Mouse (Mus musculus): ENCODE measurements around the gene Olfr559. TPM values are rescaled to one million over a fixed set of nuclear protein-coding genes. Genes with fewer than 3 reads are reported as not detected.

Gene Olfr559
- polyA plus RNA-seq (2012; rRNA removed): not detected in 2 replicates

GRCm38 (mm10) chr7:102727391-102727790 lies at the start of gene Olfr559:
Gene Olfr559 (minus strand): TSS chr7:102727491.
- TF ChIP-seq POLR2A (IDR thresholded peaks at IDR 0.05; ENCODE audit: extremely low read depth, insufficient read depth, low read length) (no peak), CTCF (IDR thresholded peaks at IDR 0.05; ENCODE audit: extremely low read depth, insufficient read depth, low read length) (no peak)

GRCm38 (mm10) chr7:102770921-102771320 lies 43.6 kb upstream of the Olfr559 start, which contains the start of gene Olfr561:
Gene Olfr561 (plus strand): TSS chr7:102771221.
- TF ChIP-seq POLR2A (IDR thresholded peaks at IDR 0.05; ENCODE audit: extremely low read depth, insufficient read depth, low read length): no peak
- no peak for TF ChIP-seq CTCF (IDR thresholded peaks at IDR 0.05; ENCODE audit: extremely low read depth, insufficient read depth, low read length)
- no peak within 1 kb of the TSS for H3K4me3 ChIP-seq (ENCODE audit: insufficient read depth, low read length)
- H3K4me1 ChIP-seq (ENCODE audit: control insufficient read depth, insufficient read depth, low read length): no peaks in the 10 kb centered on the region
- H3K27ac ChIP-seq (ENCODE audit: insufficient read depth, low read length): no peak within 1 kb of the TSS

More at GRCm38 (mm10) chr7:102727391-102727790, at the start of gene Olfr559:
- Histone ChIP-seq H3K4me3 (ENCODE audit: insufficient read depth, low read length) (no peak within 1 kb of the TSS), H3K4me1 (ENCODE audit: control insufficient read depth, insufficient read depth, low read length) (no peaks in the 10 kb centered on the region), H3K27ac (ENCODE audit: insufficient read depth, low read length) (no peak within 1 kb of the TSS)

- Histone ChIP-seq H3K4me1 (ENCODE audit: control insufficient read depth, insufficient read depth, low read length) (no peaks in the 10 kb centered on the region), H3K27ac (ENCODE audit: insufficient read depth, low read length) (no peak within 1 kb of the TSS), H3K4me3 (ENCODE audit: insufficient read depth, low read length) (no peak within 1 kb of the TSS)
- TF ChIP-seq POLR2A (IDR thresholded peaks at IDR 0.05; ENCODE audit: extremely low read depth, insufficient read depth, low read length) (no peak), CTCF (IDR thresholded peaks at IDR 0.05; ENCODE audit: extremely low read depth, insufficient read depth, low read length) (no peak)
These were observed 32.0 kb upstream of the Olfr559 start, which contains the start of the genes Olfr560 and Olfr78 for GRCm38 (mm10) chr7:102759266-102759665. Gene Olfr560 (minus strand): TSS chr7:102759366. Gene Olfr78 (minus strand): TSS chr7:102759471.

- no peak overlapping the region for H3K4me3 ChIP-seq (ENCODE audit: insufficient read depth, low read length)
- H3K4me1 ChIP-seq (ENCODE audit: control insufficient read depth, insufficient read depth, low read length): no peaks in the 10 kb centered on the region
- peak; percentile 10; the same call in 1 of the 2 replicates for TF ChIP-seq CTCF (IDR thresholded peaks at IDR 0.05; ENCODE audit: extremely low read depth, insufficient read depth, low read length)
- no peak for TF ChIP-seq POLR2A (IDR thresholded peaks at IDR 0.05; ENCODE audit: extremely low read depth, insufficient read depth, low read length)
- H3K27ac ChIP-seq (ENCODE audit: insufficient read depth, low read length): no peak overlapping the region
These were observed 24.8 kb upstream of the Olfr559 start for GRCm38 (mm10) chr7:102752086-102752485.

GRCm38 (mm10) chr7:102737705-102738104 lies 10.4 kb upstream of the Olfr559 start:
- Histone ChIP-seq H3K4me3 (ENCODE audit: insufficient read depth, low read length) (no peak overlapping the region), H3K4me1 (ENCODE audit: control insufficient read depth, insufficient read depth, low read length) (no peaks in the 10 kb centered on the region), H3K27ac (ENCODE audit: insufficient read depth, low read length) (no peak overlapping the region)
- TF ChIP-seq POLR2A (IDR thresholded peaks at IDR 0.05; ENCODE audit: extremely low read depth, insufficient read depth, low read length) (no peak), CTCF (IDR thresholded peaks at IDR 0.05; ENCODE audit: extremely low read depth, insufficient read depth, low read length) (no peak)

GRCm38 (mm10) chr7:102733793-102734192 lies 6.5 kb upstream of the Olfr559 start:
- no peaks in the 10 kb centered on the region for H3K4me1 ChIP-seq (ENCODE audit: control insufficient read depth, insufficient read depth, low read length)
- H3K27ac ChIP-seq (ENCODE audit: insufficient read depth, low read length): no peak overlapping the region
- no peak for TF ChIP-seq POLR2A (IDR thresholded peaks at IDR 0.05; ENCODE audit: extremely low read depth, insufficient read depth, low read length)
- no peak for TF ChIP-seq CTCF (IDR thresholded peaks at IDR 0.05; ENCODE audit: extremely low read depth, insufficient read depth, low read length)
- H3K4me3 ChIP-seq (ENCODE audit: insufficient read depth, low read length): no peak overlapping the region

GRCm38 (mm10) chr7:102718970-102719369 lies 8.3 kb downstream of the Olfr559 start, which contains the start of gene Olfr33:
Gene Olfr33 (minus strand): TSS chr7:102719070.
- Histone ChIP-seq H3K27ac (ENCODE audit: insufficient read depth, low read length) (no peak within 1 kb of the TSS), H3K4me3 (ENCODE audit: insufficient read depth, low read length) (no peak within 1 kb of the TSS), H3K4me1 (ENCODE audit: control insufficient read depth, insufficient read depth, low read length) (no peaks in the 10 kb centered on the region)
- TF ChIP-seq POLR2A (IDR thresholded peaks at IDR 0.05; ENCODE audit: extremely low read depth, insufficient read depth, low read length) (no peak), CTCF (IDR thresholded peaks at IDR 0.05; ENCODE audit: extremely low read depth, insufficient read depth, low read length) (no peak)

- H3K27ac ChIP-seq (ENCODE audit: insufficient read depth, low read length): no peak within 1 kb of the TSS
- no peak for TF ChIP-seq POLR2A (IDR thresholded peaks at IDR 0.05; ENCODE audit: extremely low read depth, insufficient read depth, low read length)
- no peak within 1 kb of the TSS for H3K4me3 ChIP-seq (ENCODE audit: insufficient read depth, low read length)
- H3K4me1 ChIP-seq (ENCODE audit: control insufficient read depth, insufficient read depth, low read length): no peaks in the 10 kb centered on the region
These were observed 25.4 kb downstream of the Olfr559 start, which contains the start of gene Olfr558 for GRCm38 (mm10) chr7:102701915-102702314. Gene Olfr558 (plus strand): TSS chr7:102702215.

GRCm38 (mm10) chr7:102698461-102698860 lies 28.8 kb downstream of the Olfr559 start:
- Histone ChIP-seq H3K4me3 (ENCODE audit: insufficient read depth, low read length) (no peak overlapping the region), H3K4me1 (ENCODE audit: control insufficient read depth, insufficient read depth, low read length) (no peaks in the 10 kb centered on the region), H3K27ac (ENCODE audit: insufficient read depth, low read length) (no peak overlapping the region)
- TF ChIP-seq CTCF (IDR thresholded peaks at IDR 0.05; ENCODE audit: extremely low read depth, insufficient read depth, low read length) (no peak), POLR2A (IDR thresholded peaks at IDR 0.05; ENCODE audit: extremely low read depth, insufficient read depth, low read length) (no peak)

GRCm38 (mm10) chr7:102695358-102696125 lies 31.7 kb downstream of the Olfr559 start, which contains the start of gene Olfr557:
Gene Olfr557 (plus strand): TSS chr7:102695910.
- Histone ChIP-seq H3K27ac (ENCODE audit: insufficient read depth, low read length) (no peak within 1 kb of the TSS), H3K4me3 (ENCODE audit: insufficient read depth, low read length) (no peak within 1 kb of the TSS)
- TF ChIP-seq CTCF (IDR thresholded peaks at IDR 0.05; ENCODE audit: extremely low read depth, insufficient read depth, low read length) (peak; percentile 76), POLR2A (IDR thresholded peaks at IDR 0.05; ENCODE audit: extremely low read depth, insufficient read depth, low read length) (no peak)

More at GRCm38 (mm10) chr7:102695358-102696125, 31.7 kb downstream of the Olfr559 start, which contains the start of gene Olfr557:
- no peaks in the 10 kb centered on the region for H3K4me1 ChIP-seq (ENCODE audit: control insufficient read depth, insufficient read depth, low read length)

All from cortical plate, adult 2 months (tissue).